Mouse (Mus musculus) layer of hippocampus, adult 9-10 months (tissue): Measurements from ENCODE around the gene Slc13a2.

ENCODE experiments used
- DNase-seq: peaks from one replicate; pipeline ENCODE4 v3.0.0; 2022; ENCODE audit warnings: low spot score

The Slc13a2 gene

DNA sequence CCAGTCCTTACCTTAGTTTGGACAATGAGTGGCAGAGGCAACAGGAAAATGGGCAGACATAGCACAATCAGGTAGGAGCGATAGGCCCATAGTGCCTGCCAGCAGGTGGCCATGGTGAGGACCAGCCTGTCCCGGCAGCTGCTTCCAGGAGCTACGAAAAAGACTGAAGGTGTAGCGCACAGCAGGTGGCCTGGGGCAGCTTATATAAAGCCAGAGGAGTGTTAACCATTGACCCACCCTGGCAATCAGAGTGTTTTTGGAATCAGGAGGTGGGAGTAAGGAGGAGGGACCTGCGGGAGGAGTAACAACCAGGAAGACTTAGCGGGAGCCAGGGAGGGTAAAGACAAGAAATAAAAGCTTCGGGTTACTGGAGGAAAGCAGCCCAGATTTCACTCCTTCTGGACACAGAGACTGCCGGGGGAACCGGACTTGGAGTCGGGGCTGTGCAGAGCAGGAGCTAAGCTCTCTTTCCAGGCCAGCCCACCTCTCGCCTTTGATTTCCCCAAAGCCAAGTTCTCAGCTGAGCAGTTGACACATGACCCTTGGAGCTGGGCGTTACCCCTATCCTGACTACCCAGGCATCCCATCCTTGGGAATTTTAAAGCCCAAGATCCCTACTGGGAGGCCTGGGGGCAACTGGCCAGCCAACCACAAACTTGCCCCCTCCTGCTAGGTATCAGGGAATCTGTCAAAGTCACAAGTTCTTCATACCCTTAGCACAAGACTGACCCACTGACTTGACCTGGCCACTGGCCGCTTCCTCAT lies at the start of gene Slc13a2:
Gene Slc13a2 (minus strand): TSS at position 163 of the 765 bp plus-strand sequence.
- DNase-seq: no peak

DNA sequence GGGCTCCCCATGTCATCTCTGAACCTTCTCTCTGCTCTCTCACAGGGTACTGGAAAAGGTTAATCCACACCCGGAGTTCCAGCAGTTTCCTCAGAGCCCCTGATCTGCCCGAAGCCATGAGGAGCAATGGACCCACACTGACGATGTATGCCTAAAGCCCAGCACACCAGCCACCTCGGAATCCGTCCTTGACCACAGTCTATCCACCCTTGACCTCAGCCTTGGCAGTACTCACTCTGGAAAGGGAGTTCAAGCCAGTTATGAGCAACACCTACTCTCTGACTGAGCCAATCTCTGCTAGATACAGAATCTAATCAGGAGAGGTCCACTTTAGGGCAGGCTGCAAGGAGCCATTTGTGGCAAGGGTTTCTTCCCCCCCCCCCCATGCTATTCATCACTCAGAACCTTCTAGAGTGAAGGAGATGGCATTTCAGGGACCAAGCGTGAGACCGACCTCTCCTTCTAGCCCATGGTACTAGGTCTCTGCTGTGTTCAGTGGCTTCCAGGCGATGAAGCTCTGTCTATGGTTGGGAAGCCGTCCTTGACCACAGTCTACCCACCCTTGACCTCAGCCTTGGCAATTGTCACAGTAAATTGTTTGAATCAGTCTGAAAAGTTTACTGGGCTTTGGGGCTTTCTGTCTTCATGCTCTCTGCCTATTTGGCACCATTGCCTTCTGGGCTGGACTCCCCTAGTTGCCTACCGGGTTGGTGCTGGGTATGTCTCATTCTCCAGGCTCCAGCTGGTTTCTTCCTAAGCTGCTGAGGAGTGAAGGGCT lies 49.5 kb upstream of the Slc13a2 start:
- DNase-seq: no peak

DNA sequence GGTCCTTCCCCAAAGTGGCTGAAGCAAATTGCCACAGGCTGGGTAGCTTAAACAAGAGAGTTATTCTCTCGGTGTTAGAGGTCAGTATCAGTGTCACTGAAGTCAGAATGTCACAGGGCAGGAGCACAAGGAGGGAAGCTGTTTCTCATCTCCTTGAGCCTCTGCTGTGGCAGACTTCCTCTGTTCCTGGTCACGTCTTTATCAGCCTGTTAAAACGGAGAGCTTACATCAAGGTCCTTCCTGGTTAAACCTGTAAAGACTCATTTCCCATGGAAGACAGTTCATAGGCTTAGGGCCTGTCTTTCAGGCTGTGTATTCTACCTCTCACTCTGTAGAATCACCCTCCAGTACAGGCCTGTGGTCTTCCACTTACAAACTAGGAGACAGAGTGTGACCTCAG lies 45.9 kb upstream of the Slc13a2 start:
- no peak for DNase-seq

DNA sequence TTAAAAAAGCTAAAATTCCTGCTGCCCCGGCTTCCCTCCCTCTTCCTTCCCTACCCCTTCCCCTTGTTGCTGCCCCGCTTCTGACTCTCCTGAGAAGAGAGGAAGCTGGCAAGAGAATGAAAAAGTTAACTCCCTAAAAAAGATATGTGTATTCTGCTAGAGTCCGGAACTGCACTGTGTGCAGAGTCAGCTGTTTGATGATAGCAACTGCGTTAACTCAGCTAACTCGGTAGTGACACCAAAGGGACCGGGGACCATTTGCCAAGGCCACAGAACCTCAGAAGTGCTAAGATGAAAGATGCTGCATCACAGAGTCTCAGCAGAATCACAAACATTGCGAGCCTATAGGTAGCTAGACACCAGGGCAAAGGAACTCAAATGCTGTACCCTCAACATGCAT lies 45.5 kb upstream of the Slc13a2 start:
- DNase-seq: no peak

DNA sequence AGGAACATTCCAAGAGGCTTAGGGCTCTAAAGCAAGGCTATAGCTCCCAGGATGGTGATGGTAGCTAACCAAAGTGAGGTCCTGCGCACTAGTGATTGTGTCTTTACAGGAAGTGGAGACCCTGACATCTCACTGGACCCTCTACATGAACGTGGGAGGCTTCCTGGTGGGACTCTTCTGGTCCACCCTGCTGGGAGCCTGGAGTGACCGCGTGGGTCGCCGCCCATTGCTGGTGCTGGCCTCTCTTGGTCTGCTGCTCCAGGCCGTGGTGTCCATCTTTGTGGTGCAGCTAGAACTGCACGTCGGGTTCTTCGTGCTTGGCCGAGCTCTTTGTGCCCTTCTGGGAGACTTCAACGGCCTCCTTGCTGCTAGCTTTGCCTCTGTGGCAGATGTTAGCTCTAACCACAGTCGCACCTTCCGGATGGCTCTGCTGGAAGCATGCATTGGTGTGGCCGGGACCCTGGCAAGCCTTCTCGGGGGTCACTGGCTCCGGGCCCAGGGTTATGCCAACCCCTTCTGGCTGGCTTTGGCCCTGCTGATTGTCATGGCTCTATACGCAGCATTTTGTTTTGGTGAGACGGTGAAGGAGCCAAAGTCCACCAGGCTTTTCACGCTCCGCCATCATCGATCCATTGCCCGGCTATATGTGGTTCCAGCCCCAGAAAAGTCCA lies 44.4 kb upstream of the Slc13a2 start:
- no peak for DNase-seq

DNA sequence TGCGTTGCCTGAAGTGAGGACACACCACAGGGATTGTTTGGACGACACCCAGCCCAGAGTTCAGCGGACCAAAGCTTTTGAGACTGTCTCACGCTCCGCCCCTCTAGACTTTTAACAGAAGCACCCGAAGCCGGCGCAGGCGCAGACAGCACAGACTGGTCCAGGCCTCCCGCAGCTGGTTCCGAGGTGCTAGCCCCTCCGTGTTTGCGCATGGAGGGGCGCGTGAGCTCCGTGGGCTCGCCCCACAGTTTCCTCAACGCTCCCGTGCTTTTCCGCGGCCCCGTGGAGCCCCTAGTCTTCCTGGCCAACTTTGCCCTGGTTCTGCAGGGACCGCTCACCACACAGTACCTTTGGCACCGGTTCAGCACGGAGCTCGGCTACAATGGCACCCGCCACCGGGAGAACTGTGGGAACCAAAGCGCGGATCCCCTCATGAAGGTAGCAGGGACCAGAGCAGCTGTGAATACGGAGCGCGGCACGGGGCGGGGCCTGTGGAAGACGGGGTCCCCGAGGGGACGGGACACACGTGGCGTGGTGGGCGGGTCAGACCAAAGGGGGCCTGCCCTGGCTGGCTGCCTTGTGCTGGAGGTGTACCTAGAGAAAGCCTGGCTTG lies 43.7 kb upstream of the Slc13a2 start, which contains the start of gene Slc46a1:
Gene Slc46a1 (plus strand): TSS at position 130 of the 613 bp plus-strand sequence.
- DNase-seq: peak; percentile 41

DNA sequence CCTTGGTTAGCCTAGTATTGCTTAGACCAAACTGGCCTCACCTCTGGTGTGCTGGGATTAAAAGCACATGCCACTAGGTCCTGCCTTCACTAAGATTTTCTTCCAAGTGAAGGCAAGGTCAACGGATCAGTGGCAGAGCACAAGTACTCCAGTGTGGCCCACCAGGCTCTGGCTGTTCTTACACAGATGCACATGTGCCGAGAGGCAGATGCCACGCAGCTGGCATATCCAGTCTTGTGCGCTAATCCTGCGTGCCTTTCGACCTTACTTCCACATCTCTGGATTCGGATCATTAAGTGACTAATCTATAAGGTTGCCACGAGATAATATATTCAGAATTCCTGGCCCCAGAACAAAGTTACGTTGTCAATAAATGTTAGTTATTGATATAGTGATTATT lies 43.1 kb upstream of the Slc13a2 start:
- DNase-seq: peak; percentile 13

DNA sequence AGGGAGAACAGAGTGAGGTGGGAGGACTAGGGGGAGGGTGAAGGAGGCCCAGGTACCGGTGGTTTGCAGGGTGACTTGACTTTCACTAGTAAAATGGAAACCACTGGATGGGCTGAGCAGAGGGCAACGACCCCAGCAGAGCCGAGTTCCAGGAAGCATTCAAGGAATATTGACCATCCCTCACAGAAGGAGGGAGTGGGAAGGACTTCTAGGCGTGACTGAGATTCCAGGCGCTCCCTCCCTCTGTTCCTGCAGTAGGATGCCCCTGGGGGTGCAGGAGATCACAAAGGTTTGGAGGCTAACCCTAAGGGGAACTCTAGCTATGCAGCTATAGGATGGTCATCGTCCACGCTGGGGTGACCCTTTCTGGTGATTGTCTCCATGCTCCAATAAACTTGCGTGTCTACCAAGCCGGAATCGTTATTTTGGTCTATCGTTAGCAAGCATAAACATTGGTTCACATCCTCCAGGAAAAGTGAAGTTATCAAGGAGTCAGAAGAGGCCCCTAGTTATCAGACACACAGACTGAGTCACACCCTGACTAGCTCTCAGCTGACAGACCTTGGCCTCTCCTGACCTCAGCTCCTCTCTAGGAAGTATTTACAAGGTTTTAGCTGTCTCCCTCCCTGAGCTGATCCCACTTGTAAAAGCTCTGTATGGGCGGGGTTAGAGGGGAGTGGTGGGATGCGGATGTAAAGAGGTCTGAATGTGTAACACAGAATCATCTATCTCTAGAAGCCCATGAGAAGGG lies 41.4 kb upstream of the Slc13a2 start:
- no peak for DNase-seq

DNA sequence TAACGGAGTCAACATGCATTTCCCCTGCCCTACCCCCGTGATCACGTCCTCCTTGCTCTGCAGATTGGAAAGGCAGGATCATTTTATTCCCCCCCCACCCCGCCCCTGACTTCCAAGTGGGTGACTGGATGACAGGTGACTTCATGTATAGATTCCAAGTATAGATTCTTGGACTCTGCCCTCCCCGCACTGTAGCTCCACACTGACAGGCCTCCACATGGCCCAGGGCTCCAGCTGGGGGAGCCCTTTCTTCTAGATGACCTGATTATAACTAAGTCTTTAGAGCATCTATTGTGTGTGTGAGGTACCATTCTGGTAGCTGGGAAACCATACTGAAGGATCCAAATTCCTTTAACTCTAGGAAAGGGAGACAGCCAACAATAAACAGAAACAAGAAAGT lies 40.7 kb upstream of the Slc13a2 start:
- no peak for DNase-seq

DNA sequence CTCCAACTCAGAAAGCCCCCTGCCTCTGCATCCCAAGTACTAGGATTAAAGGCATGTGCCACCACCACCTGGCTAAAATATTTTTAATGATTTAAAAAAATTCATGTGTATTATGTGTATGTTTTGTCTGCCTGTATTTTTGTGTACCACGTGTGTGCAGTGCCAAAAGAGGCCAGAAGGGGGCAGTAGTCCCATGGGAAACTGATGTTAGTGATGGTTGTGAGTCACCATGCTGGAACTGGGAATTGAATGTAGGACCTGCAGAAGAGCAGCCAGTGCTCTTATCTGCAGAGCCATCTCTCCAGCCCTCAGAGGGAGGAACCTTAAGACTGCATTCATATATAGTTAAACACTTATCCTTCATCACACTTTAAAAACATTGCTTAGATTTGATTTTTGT lies 39.9 kb upstream of the Slc13a2 start:
- no peak for DNase-seq

DNA sequence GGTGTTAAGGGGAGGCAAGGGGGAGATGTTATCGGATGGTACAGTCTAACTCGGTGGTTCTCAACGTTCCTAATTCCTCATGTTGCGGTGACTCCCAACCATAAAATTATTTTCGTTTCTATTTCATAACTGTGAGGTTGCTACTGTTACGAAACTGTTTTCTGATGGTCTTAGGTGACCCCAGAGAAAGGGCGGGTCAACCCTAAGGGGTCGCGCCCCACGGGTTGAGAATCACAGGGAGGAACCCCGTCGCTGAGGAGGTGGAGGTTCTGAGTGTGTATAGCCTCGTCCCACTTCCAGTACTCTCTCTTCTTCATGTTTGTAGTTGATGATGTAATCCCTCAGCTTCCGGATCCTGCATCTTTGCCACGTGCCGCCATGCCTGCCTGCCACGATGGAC lies 36.7 kb upstream of the Slc13a2 start:
- no peak for DNase-seq

DNA sequence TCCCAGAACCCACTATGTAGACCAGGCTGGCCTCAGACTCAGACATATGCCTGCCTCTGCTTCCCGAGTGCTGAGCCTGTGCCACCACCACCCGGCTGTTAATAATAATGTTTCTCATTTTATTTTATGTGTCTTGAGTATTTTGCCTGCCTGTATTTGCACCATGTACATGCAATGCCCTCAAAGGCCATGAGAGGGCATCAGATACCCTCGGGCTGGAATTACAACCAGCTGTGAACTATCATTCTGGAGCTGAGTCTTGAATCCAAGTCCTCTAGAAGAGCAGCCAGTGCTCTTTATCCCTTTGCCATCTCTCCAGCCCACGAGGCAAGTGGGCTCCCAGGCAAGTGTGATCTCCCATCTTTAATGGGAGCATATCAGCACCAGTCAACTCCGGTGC lies 33.3 kb upstream of the Slc13a2 start:
- DNase-seq: no peak

DNA sequence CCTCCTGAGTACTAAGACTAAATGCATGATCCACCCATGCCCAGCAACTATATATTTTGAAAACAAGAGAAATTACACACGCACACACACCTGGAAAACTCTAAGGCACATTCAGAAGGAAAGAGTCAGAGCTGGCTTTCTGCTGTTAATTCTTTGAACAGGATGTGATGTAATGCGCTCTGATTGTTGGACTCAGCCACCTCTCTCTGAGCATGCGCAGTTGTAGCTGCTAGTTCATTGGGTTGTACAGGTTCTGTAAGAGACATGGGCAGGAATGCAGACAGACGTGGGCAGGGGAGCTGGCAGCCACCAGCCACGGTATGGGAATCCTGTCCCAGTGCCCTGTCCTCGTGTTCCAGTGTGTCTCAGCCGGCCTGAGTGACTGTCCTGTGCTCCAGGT lies 32.3 kb upstream of the Slc13a2 start:
- DNase-seq: no peak

DNA sequence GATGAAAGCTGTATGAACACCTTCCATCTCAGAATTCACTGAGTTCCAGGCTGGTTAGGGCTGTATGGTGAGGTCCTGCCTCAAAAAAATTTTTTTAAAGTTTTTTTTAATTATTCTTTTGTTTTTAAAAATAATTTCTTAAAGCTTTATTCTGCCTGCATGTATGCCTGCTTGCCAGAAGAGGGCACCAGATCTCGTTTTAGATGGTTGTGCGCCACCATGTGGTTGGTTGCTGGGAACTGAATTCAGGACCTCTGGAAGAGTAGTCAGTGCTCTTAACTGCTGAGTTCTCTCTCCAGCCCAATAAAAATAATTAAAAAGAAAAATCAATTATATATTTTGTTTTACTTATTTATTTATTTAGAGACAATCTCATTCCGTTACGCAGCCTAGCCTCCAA lies 31.7 kb upstream of the Slc13a2 start:
- DNase-seq: no peak

DNA sequence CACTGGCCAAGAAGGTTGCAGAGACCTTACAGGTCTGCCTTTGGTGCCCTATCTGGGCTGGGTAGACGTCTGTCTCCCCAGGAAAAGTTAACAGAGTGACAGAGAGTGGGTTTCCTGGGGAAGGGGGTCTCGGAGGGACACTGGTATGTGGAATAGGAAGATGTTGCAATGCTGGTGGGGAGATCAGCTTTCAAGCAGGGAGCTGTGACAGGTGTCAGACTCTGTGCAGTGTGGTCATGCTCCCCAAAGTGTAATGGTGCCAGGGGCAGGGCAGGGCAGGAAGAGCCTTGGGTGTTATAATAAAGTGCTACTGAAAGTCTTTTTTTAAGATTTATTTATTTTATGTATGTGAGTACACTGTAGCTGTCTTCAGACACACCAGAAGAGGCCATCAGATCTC lies 28.3 kb upstream of the Slc13a2 start:
- DNase-seq: no peak

DNA sequence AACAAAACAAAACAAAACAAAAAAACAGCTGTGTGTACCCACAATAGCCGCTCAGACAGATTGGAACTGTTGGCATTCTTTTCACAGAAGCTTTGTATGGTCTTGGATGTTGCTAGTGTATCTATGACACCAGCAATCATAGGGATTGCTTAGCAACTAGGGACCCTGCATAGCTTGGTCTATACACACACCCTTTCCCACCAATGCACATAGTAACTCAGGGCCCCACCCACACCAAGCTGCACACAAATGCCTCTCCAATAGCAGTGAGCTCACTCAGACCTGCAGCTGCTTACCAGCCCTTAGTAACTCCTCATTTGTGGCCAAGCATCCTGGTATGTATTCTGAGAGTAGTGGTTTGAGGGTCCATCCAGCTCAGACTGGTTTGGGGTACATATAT lies 26.2 kb upstream of the Slc13a2 start:
- no peak for DNase-seq

DNA sequence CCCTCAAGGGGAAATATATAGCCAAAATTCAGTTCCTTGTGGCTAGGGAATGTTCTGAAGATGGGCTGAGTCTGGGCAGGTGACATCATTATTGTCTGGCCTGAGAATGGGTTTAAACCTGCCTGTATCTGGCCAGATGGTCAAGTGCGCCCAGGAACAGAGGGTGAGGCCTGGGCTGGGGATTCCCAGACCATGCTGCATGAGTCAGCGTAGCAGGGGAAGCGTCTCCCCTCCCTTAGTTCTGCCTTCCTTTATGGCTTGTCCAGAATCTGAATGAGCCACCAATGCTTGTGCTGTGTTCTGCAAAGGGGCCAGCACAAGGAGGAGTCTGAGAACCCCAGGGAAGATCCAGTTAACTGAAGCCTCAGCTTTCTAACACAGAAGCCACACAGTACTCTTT lies 25.2 kb upstream of the Slc13a2 start:
- no peak for DNase-seq

DNA sequence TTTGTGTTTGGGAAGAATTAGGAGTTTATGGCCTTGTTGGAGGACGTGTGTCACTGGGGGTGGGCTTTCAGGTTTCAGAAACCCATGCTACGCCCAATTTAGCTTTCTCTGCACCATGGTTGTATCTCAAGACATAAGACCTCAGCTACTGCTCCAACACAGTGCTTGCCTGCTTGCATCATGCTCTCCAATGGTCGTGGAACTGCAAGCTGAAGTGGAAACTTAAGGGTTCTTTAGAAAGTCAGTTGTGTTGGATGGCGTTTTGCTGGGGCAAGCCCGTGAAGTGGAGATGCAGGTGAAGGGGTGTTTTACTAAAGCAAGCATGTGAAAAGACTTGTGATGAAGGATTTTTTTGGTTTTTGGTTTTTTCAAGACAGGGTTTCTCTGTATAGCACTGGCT lies 21.1 kb upstream of the Slc13a2 start:
- DNase-seq: no peak

DNA sequence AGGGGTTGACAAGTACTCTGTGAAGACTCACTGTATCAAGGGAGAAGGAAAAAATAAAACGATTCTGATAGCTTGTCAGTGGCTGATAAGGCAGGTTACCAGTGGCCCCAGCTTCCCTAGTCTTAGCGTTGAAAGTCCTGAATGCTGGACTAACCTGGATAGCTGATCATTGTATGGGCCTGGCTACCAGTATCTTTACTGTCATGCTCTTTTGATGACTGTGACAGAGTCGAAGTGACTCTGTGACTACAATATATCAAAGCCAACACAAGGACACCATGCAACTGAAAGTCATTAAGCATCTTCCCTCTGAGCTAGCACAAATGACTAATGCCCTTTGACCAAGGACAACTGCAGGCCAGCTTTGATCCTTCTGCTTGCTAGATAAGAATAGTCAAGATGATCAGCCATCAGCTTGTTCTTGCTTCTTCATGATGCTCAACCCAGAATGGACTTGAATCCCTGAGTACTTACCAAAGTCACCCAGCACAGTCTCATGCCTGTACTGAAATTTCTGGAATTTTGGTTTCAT lies 16.4 kb upstream of the Slc13a2 start:
- no peak for DNase-seq

DNA sequence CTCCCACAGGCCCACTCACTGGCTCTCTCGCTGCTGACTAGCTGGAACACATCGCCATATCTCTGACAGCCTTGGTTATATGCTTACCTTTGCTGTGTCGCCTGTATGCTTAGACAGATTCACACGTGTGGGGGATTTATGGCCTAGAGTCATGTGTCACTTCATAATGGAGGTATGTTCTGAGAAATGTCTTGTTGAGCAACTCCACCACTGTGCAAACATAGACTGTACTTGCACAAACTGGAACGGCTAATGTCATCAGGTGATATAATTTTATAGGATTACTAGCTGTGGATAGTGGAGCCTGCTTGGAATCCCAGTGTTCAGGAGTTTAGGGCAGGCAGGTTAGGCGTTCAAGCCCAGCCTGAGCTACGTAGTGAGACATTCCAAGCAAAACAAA lies 15.2 kb upstream of the Slc13a2 start:
- DNase-seq: no peak

DNA sequence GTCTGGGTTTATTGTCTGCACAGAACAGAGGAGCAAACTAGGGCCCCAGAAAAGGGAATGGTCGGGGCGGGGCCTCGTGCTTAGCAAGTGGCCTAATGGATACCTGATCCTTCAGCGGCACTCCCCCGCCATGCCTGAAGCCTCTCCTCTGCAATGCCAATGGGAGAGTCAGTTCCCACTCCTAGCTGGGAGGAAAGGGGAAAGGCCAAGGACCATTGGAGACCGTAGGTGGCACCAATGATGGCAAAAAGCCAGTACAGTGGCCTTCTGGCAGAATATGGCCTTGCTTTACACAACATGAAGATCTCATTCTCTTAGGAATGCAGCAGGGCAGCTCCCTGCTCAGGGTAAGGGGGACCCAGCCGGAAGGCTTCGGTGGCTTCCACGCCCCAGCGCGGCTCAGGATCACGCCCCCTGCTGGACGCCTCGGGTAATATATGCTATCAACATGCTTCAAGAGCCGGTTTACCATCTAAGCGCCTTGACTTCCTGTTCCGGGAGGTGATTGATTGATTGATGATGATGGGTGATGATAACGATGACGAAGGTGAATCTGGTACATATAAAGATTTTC lies 13.8 kb upstream of the Slc13a2 start:
- DNase-seq: no peak
